ENCODE assay signal across 8 mouse cellular contexts in the genomic region with DNA sequence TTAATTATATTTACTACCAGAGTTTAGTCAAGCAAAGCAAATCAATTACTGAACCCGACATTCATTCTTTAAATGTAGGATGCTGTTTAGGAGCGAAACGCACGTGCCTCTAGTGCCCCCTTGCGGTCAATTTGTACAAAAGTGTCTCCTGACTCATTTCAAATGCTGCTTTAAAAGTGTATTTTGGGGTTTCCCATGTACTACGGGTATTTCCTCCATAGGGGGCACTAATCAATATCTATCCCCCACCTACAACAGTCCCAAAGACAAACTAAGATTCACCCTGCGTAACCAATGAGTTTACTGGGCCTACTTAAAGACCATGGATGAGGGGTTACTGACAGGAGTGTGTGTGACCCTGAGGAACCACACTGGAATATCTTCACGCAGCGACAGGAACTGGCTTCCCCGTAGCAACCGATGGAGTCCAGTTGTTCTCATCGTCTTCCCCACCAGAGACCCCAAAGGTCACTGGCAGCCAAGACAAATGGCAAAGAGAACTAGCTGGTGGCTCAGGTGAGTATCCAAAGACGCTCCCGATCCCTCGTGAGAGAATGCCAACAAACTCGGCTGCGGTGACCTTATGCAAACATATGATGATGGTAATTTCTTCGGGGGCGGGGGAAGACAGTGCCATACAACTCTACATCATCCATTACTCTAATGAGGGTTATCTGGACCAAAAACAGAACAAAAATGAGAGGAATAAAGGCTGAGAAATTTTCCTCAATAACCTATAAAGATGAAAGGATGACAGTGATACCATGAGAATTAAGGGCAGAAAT. TPM values are rescaled to one million over a fixed set of nuclear protein-coding genes. Genes with fewer than 3 reads are reported as not detected.
A peak's percentile ranks its signal among the peaks of the same experiment; 100 is the strongest.
DNase-seq lines count a peak whose midpoint lies in the region; ATAC-seq lines count a peak whose summit lies in the region.

No protein-coding gene starts in this region.

- peak; percentile 68 for ATAC-seq in intestine, embryonic 16.5 days
- ATAC-seq in midbrain, embryonic 13.5 days: peak; percentile 87

- no peak overlapping the region for H3K27ac ChIP-seq in intestine, embryonic 16.5 days (ENCODE audit: low read length)
- H3K27ac ChIP-seq in midbrain, embryonic 13.5 days: no peak overlapping the region

- 51% methylated on average over 19 of the region's 19 CpGs for WGBS in intestine, embryonic 16.5 days
- 57% methylated on average over 19 of the region's 19 CpGs for WGBS in midbrain, embryonic 13.5 days

- no peaks in the 10 kb centered on the region for H3K36me3 ChIP-seq in intestine, embryonic 16.5 days (ENCODE audit: control insufficient read depth, insufficient read depth, low read length)
- peaks cover 14% of the 10 kb centered on the region; the same call in 1 of the 2 replicates for H3K36me3 ChIP-seq in midbrain, embryonic 13.5 days

- H3K4me1 ChIP-seq in intestine, embryonic 16.5 days (ENCODE audit: control insufficient read depth, insufficient read depth, low read length): no peaks in the 10 kb centered on the region
- no peaks in the 10 kb centered on the region for H3K4me1 ChIP-seq in midbrain, embryonic 13.5 days (replicated peaks)

- H3K9me3 ChIP-seq in intestine, embryonic 16.5 days (ENCODE audit: control insufficient read depth, low read length): no peaks in the 10 kb centered on the region
- no peaks in the 10 kb centered on the region for H3K9me3 ChIP-seq in midbrain, embryonic 13.5 days

- no peak overlapping the region for H3K4me3 ChIP-seq in intestine, embryonic 16.5 days (ENCODE audit: low read length)
- no peak overlapping the region for H3K4me3 ChIP-seq in midbrain, embryonic 13.5 days (replicated peaks)

- no peak overlapping the region for H3K9ac ChIP-seq in intestine, embryonic 16.5 days (ENCODE audit: low read depth, low read length)
- H3K9ac ChIP-seq in midbrain, embryonic 13.5 days (replicated peaks): no peak overlapping the region

- DNase-seq in gastrocnemius, adult 18-20 months (ENCODE audit: low spot score): peak; percentile 75
- no peak for DNase-seq in gastrocnemius, postnatal 25 days
- peak; percentile 59 for DNase-seq in cerebellum, adult 9-11 months
- peak; percentile 64 to 73 for DNase-seq in frontal cortex, postnatal 36 days (ENCODE audit: low spot score in 2 of 2)
- peak; percentile 72 to 86 for DNase-seq in left cerebral cortex, postnatal 14 days (ENCODE audit: low spot score in 2 of 2)
- DNase-seq in spleen, adult 18-20 months: peak; percentile 34 to 76

- H3K27me3 ChIP-seq in intestine, embryonic 16.5 days (replicated peaks; ENCODE audit: control insufficient read depth, insufficient read depth, low read length): no peaks in the 10 kb centered on the region
- no peaks in the 10 kb centered on the region for H3K27me3 ChIP-seq in midbrain, embryonic 13.5 days

- H3K4me2 ChIP-seq in intestine, embryonic 16.5 days (ENCODE audit: low read depth, low read length): no peak overlapping the region
- H3K4me2 ChIP-seq in midbrain, embryonic 13.5 days (replicated peaks): no peak overlapping the region

- intact Hi-C loops in left cerebral cortex, postnatal 14 days (cut with DNase I): loop anchor here (2.0 to 5.0 kb wide), 3 partner anchors 331 to 701 kb away; no protein-coding TSS in a partner anchor

RNA-seq across cellular contexts. Expression of a gene that starts 14.4 kb away (rescaled TPM):
- total RNA-seq in gastrocnemius, adult 18-20 months (2021): 1 to 10 TPM in 1 of 2 experiments, under 1 TPM in 1; 0.75 to 1.3 TPM
- total RNA-seq in gastrocnemius, postnatal 25 days (2021): 1 to 10 TPM; 1.2 to 1.3 TPM
- 8.8 and 10.2 TPM in 2 replicates for polyA plus RNA-seq in intestine, embryonic 16.5 days (2015; fragmentation: Nextera tagmentation; extraction: Ambion mirVana)
- 1 to 10 TPM; 3.1 to 3.5 TPM for total RNA-seq in left cerebral cortex, postnatal 14 days (2021)
- polyA plus RNA-seq in midbrain, embryonic 13.5 days (2015; fragmentation: Nextera tagmentation; extraction: Ambion mirVana): 0.89 and 0.98 TPM in 2 replicates

RNA-seq across cellular contexts. Expression of a gene that starts 42.0 kb away (rescaled TPM):
- under 1 TPM; 0.25 to 0.38 TPM for total RNA-seq in gastrocnemius, adult 18-20 months (2021)
- under 1 TPM; 0.31 to 0.38 TPM for total RNA-seq in gastrocnemius, postnatal 25 days (2021)
- polyA plus RNA-seq in intestine, embryonic 16.5 days (2015; fragmentation: Nextera tagmentation; extraction: Ambion mirVana): 1.5 and 1.7 TPM in 2 replicates
- total RNA-seq in left cerebral cortex, postnatal 14 days (2021): 1 to 10 TPM; 7.3 to 7.5 TPM
- polyA plus RNA-seq in midbrain, embryonic 13.5 days (2015; fragmentation: Nextera tagmentation; extraction: Ambion mirVana): 1.1 and 1.5 TPM in 2 replicates

Comparison
In these comparisons a context has a peak if more than half of its experiments do, and no peak if none do; other contexts are left out.
1. RNA of a gene that starts 42.0 kb away (total RNA-seq): 7.3 to 7.5 TPM in left cerebral cortex, postnatal 14 days; 0.25 to 0.38 TPM in gastrocnemius, adult 18-20 months and 0.31 to 0.38 TPM in gastrocnemius, postnatal 25 days; every median in the first group is over 4 times any median in the second.